Mouse (Mus musculus): ENCODE measurements around the gene 4930469K13Rik. TPM values are rescaled to one million over a fixed set of nuclear protein-coding genes. Genes with fewer than 3 reads are reported as not detected.

Gene 4930469K13Rik
- polyA plus RNA-seq, 1 experiment from 2014 or later, result not detected

DNA sequence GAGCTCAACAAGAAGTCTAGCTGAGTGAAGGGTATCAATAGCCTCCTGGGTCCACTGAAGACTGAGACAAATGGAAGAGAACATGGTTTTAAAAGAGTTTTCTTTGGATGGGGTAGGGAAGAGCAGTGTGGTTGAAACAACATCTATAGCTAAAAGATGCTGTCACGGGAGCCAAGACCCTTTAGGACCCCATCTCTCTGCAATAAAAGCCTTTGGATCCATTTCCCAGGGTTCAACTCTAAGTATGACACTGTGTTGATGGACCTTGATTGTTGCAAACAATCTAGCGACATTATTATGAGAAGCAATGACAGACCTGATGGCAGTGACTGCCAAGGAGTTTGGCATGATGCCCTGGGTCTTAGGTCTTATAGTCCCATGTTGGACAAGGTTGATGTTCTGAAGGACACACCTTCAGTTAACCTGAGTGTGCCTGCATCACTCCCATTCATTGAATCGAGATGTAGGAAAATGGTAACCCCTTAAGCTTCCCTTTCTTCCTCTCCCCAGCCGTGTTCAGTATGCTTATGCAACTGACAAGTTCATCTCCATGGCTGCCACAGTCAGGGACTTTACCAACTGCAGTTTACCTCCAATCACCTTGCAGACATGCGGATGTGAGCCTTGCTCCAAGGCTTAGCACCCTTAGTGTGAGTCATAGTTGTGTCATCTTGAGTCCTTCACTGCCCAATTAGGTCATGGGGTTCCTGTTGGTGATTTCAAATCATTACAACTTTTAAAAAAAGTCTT, 62.3 kb downstream of the 4930469K13Rik start:
- H3K9me3 ChIP-seq (ENCODE audit: control insufficient read depth, low read length), result no peaks in the 10 kb centered on the region
- H3K4me1 ChIP-seq (ENCODE audit: control insufficient read depth, insufficient read depth, low read length), result no peaks in the 10 kb centered on the region
- H3K4me3 ChIP-seq (ENCODE audit: low read length), result no peak overlapping the region
- no peak overlapping the region for H3K9ac ChIP-seq (ENCODE audit: low read depth, low read length)
- no peaks in the 10 kb centered on the region for H3K36me3 ChIP-seq (ENCODE audit: control insufficient read depth, insufficient read depth, low read length)
- H3K4me2 ChIP-seq (replicated peaks; ENCODE audit: low read depth, low read length), result no peak overlapping the region
- whole genome bisulfite sequencing, result 82% methylated on average over 5 of the region's 5 CpGs
- no peak for ATAC-seq (ENCODE audit: low FRiP score, low TSS enrichment)
- no peaks in the 10 kb centered on the region for H3K27me3 ChIP-seq (ENCODE audit: control insufficient read depth, insufficient read depth, low read length)
- H3K27ac ChIP-seq (ENCODE audit: low read depth, low read length), result no peak overlapping the region

DNA sequence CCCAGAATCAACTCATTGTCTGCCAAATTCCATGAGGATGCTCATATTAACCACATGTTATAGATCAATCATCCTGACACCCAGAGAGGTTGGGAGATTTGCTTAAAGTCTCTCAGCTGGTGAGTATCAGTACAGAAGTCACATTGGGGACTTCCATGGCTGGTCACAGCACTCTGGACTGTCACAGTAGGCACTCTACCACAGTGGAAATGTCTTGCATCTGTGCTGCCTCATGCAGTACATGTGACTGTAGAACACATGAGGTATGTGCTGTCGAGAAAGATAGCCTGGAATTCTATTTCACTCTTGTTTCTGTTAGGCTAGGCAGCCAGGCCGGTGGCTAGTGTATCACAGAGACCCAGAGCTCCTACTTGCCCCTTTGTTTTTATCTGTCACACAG, 63.6 kb downstream of the 4930469K13Rik start:
- Histone ChIP-seq H3K9me3 (ENCODE audit: control insufficient read depth, low read length) (no peaks in the 10 kb centered on the region), H3K36me3 (ENCODE audit: control insufficient read depth, insufficient read depth, low read length) (no peaks in the 10 kb centered on the region), H3K4me2 (replicated peaks; ENCODE audit: low read depth, low read length) (no peak overlapping the region)

DNA sequence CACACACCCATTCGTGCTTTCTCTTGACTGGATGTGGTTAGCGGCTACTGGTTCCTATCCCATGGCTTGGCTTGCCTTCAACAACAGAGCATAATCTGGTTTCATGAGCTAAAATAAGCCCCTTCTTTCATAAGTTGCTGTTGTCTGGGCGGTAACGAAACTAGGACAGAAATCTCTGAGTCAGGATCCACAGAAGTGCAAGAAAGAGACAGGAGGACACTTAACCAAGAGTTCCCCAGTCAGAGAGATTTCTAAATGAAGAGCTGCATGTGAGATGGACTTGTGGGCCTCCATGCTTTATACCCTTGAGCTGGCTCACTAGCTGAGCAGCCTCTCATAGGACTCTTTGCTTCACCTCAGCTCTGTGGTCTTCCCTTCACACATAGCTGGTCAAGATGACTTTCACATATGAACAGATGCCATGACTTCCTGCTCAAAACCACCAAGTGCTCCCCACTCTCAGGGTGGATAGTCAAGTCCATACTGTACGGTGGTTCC, 64.3 kb downstream of the 4930469K13Rik start:
- Histone ChIP-seq H3K27me3 (ENCODE audit: control insufficient read depth, insufficient read depth, low read length) (no peaks in the 10 kb centered on the region), H3K4me1 (ENCODE audit: control insufficient read depth, insufficient read depth, low read length) (no peaks in the 10 kb centered on the region), H3K9ac (ENCODE audit: low read depth, low read length) (no peak overlapping the region), H3K36me3 (ENCODE audit: control insufficient read depth, insufficient read depth, low read length) (no peaks in the 10 kb centered on the region), H3K4me3 (ENCODE audit: low read length) (no peak overlapping the region), H3K27ac (ENCODE audit: low read depth, low read length) (no peak overlapping the region), H3K9me3 (ENCODE audit: control insufficient read depth, low read length) (no peaks in the 10 kb centered on the region), H3K4me2 (replicated peaks; ENCODE audit: low read depth, low read length) (no peak overlapping the region)
- 89% methylated on average over 5 of the region's 5 CpGs for WGBS
- no peak for ATAC-seq (ENCODE audit: low FRiP score, low TSS enrichment)

More for the DNA sequence above, 63.6 kb downstream of the 4930469K13Rik start:
- Histone ChIP-seq H3K4me1 (ENCODE audit: control insufficient read depth, insufficient read depth, low read length) (no peaks in the 10 kb centered on the region), H3K27me3 (ENCODE audit: control insufficient read depth, insufficient read depth, low read length) (no peaks in the 10 kb centered on the region), H3K9ac (ENCODE audit: low read depth, low read length) (no peak overlapping the region), H3K27ac (ENCODE audit: low read depth, low read length) (no peak overlapping the region), H3K4me3 (ENCODE audit: low read length) (no peak overlapping the region)
- ATAC-seq (ENCODE audit: low FRiP score, low TSS enrichment), result no peak
- WGBS, result 71% methylated on average over 2 of the region's 2 CpGs

- ATAC-seq (ENCODE audit: low FRiP score, low TSS enrichment), result no peak
- no peaks in the 10 kb centered on the region for H3K36me3 ChIP-seq (ENCODE audit: control insufficient read depth, insufficient read depth, low read length)
- H3K9me3 ChIP-seq (ENCODE audit: control insufficient read depth, low read length), result no peaks in the 10 kb centered on the region
- H3K27ac ChIP-seq (ENCODE audit: low read depth, low read length), result no peak overlapping the region
- no peaks in the 10 kb centered on the region for H3K27me3 ChIP-seq (ENCODE audit: control insufficient read depth, insufficient read depth, low read length)
- H3K4me2 ChIP-seq (replicated peaks; ENCODE audit: low read depth, low read length), result no peak overlapping the region
- H3K4me1 ChIP-seq (ENCODE audit: control insufficient read depth, insufficient read depth, low read length), result no peaks in the 10 kb centered on the region
- WGBS, result 68% methylated on average over 8 of the region's 8 CpGs
- H3K9ac ChIP-seq (ENCODE audit: low read depth, low read length), result no peak overlapping the region
- H3K4me3 ChIP-seq (ENCODE audit: low read length), result no peak overlapping the region
Observed at GRCm38 (mm10) chr11:34031015-34031805, 67.1 kb downstream of the 4930469K13Rik start.

GRCm38 (mm10) chr11:34029658-34030057, 68.7 kb downstream of the 4930469K13Rik start:
- H3K27ac ChIP-seq (ENCODE audit: low read depth, low read length), result no peak overlapping the region
- no peak overlapping the region for H3K9ac ChIP-seq (ENCODE audit: low read depth, low read length)
- H3K27me3 ChIP-seq (ENCODE audit: control insufficient read depth, insufficient read depth, low read length), result no peaks in the 10 kb centered on the region
- no peaks in the 10 kb centered on the region for H3K36me3 ChIP-seq (ENCODE audit: control insufficient read depth, insufficient read depth, low read length)
- no peak for ATAC-seq (ENCODE audit: low FRiP score, low TSS enrichment)
- no peak overlapping the region for H3K4me2 ChIP-seq (replicated peaks; ENCODE audit: low read depth, low read length)
- 62% methylated on average over 5 of the region's 5 CpGs for WGBS
- H3K4me3 ChIP-seq (ENCODE audit: low read length), result no peak overlapping the region
- no peaks in the 10 kb centered on the region for H3K4me1 ChIP-seq (ENCODE audit: control insufficient read depth, insufficient read depth, low read length)
- H3K9me3 ChIP-seq (ENCODE audit: control insufficient read depth, low read length), result no peaks in the 10 kb centered on the region

GRCm38 (mm10) chr11:34025091-34025490, 73.3 kb downstream of the 4930469K13Rik start:
- H3K27me3 ChIP-seq (ENCODE audit: control insufficient read depth, insufficient read depth, low read length), result no peaks in the 10 kb centered on the region
- no peaks in the 10 kb centered on the region for H3K9me3 ChIP-seq (ENCODE audit: control insufficient read depth, low read length)
- ATAC-seq (ENCODE audit: low FRiP score, low TSS enrichment), result no peak
- H3K4me2 ChIP-seq (replicated peaks; ENCODE audit: low read depth, low read length), result no peak overlapping the region
- no peak overlapping the region for H3K4me3 ChIP-seq (ENCODE audit: low read length)
- no peaks in the 10 kb centered on the region for H3K4me1 ChIP-seq (ENCODE audit: control insufficient read depth, insufficient read depth, low read length)
- WGBS, result 73% methylated on average over 1 of the region's 1 CpGs
- no peak overlapping the region for H3K27ac ChIP-seq (ENCODE audit: low read depth, low read length)
- no peaks in the 10 kb centered on the region for H3K36me3 ChIP-seq (ENCODE audit: control insufficient read depth, insufficient read depth, low read length)
- no peak overlapping the region for H3K9ac ChIP-seq (ENCODE audit: low read depth, low read length)

DNA sequence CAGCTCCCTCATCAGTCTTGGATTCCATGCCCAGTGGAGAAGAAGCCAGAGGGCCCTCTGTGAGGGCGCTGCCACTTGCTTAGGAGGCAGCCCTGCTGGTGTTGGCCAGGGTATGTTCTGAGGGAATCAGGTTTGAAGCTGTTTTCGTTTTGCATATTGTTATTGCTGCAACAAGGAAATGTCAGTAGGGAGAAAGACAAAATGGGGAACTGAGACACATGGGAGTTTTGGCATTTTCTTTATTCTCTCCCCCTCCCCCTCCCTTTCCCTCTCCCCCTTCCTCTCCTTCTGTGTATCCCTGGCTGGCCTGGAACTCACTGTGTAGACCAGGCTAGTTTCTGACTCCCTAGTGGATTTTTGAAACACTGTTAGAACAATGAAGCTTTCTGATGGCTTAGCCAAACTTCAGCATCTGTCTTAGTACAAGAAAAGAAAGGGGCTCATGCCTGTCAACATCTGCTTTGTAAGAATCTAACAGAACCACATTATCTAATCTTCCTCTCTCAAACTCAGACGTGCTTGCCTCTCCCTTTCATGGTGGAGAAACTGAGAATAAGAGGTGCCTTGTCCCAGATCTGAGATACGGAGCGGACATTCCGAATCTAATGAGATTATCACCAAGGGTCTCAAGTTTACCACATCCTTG, 86.2 kb downstream of the 4930469K13Rik start:
- Histone ChIP-seq H3K9ac (ENCODE audit: low read depth, low read length) (no peak overlapping the region), H3K4me3 (ENCODE audit: low read length) (no peak overlapping the region), H3K9me3 (ENCODE audit: control insufficient read depth, low read length) (no peaks in the 10 kb centered on the region), H3K36me3 (ENCODE audit: control insufficient read depth, insufficient read depth, low read length) (no peaks in the 10 kb centered on the region), H3K4me2 (replicated peaks; ENCODE audit: low read depth, low read length) (no peak overlapping the region), H3K27ac (ENCODE audit: low read depth, low read length) (no peak overlapping the region), H3K27me3 (ENCODE audit: control insufficient read depth, insufficient read depth, low read length) (no peaks in the 10 kb centered on the region), H3K4me1 (ENCODE audit: control insufficient read depth, insufficient read depth, low read length) (no peaks in the 10 kb centered on the region)
- WGBS, result 88% methylated on average over 6 of the region's 6 CpGs
- ATAC-seq (ENCODE audit: low FRiP score, low TSS enrichment), result no peak

DNA sequence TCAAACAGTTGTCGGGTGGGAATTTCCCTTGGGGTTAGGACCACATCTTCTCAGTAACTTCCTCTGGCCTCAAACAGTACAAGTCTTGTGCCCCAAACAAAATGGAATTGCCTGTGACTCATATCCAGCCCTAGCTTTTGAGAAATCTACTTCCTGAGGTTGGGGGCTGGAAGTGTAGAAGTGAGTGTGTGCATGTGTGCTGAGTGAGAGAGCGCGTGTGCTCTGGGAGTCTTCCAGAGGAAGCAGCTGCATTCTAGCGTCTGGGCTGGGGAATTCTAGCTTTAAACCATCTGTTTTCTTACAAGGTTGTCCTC, 87.5 kb downstream of the 4930469K13Rik start:
- no peak overlapping the region for H3K27ac ChIP-seq (ENCODE audit: low read depth, low read length)

More for the DNA sequence above, 87.5 kb downstream of the 4930469K13Rik start:
- no peaks in the 10 kb centered on the region for H3K27me3 ChIP-seq (ENCODE audit: control insufficient read depth, insufficient read depth, low read length)
- H3K36me3 ChIP-seq (ENCODE audit: control insufficient read depth, insufficient read depth, low read length), result no peaks in the 10 kb centered on the region
- ATAC-seq (ENCODE audit: low FRiP score, low TSS enrichment), result no peak
- H3K9ac ChIP-seq (ENCODE audit: low read depth, low read length), result no peak overlapping the region
- no peak overlapping the region for H3K4me3 ChIP-seq (ENCODE audit: low read length)
- H3K9me3 ChIP-seq (ENCODE audit: control insufficient read depth, low read length), result no peaks in the 10 kb centered on the region
- H3K4me2 ChIP-seq (replicated peaks; ENCODE audit: low read depth, low read length), result no peak overlapping the region
- WGBS, result 68% methylated on average over 4 of the region's 4 CpGs
- H3K4me1 ChIP-seq (ENCODE audit: control insufficient read depth, insufficient read depth, low read length), result no peaks in the 10 kb centered on the region
